ENCODE assay signal across 15 mouse cellular contexts in the genomic region with DNA sequence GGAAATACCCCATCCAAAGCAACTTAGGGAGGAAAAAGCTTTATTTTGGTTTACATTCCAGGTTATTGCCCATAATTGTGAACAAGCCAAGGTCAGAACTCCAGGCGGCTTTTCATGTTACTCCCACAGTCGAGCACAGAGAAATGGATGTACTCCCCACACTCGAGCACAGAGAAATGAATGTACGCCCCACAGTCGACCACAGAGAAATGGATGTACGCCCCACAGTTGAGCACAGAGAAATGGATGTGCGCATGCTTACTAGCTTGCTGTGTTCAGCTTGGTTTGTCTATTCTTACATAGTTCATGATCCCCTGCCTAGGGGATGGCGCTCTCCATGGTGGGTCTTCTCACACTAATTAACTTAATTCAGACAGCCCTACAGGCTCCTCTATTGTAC.
"Had no signal": no experiment of that assay in that cellular context is flagged by ENCODE, and none has a peak within 500 bp of the region (broad histone marks: within the 10 kb centered on the region; RNA-seq: fewer than 3 reads in every experiment).

No protein-coding gene starts in this region.

- H3K4me3 ChIP-seq: layer of hippocampus, adult 2 months; limb, embryonic 10.5 days; limb, embryonic 13.5 days; liver, embryonic 12.5 days; liver, embryonic 15.5 days; midbrain, embryonic 13.5 days had no signal

- H3K4me2 ChIP-seq: limb, embryonic 13.5 days; liver, embryonic 12.5 days; liver, embryonic 15.5 days; midbrain, embryonic 13.5 days had no signal

- H3K27me3 ChIP-seq: limb, embryonic 13.5 days; liver, embryonic 12.5 days; liver, embryonic 15.5 days; midbrain, embryonic 13.5 days had no signal

- DNase-seq: kidney, postnatal 25 days; layer of hippocampus, adult 9-11 months; liver; lung, adult 18-20 months; thymus, adult 18-20 months; thymus, postnatal 36 days had no signal

- H3K9ac ChIP-seq: limb, embryonic 13.5 days; liver, embryonic 12.5 days; liver, embryonic 15.5 days; midbrain, embryonic 13.5 days had no signal

- H3K36me3 ChIP-seq: limb, embryonic 10.5 days; limb, embryonic 13.5 days; liver, embryonic 12.5 days; liver, embryonic 15.5 days; midbrain, embryonic 13.5 days had no signal

- H3K4me1 ChIP-seq: limb, embryonic 10.5 days; liver, embryonic 12.5 days; liver, embryonic 15.5 days had no signal

- ATAC-seq: liver, embryonic 12.5 days; midbrain, embryonic 13.5 days; midbrain, embryonic 16.5 days had no signal

- H3K27ac ChIP-seq: kidney, postnatal 0 days; layer of hippocampus, adult 2 months; limb, embryonic 10.5 days; limb, embryonic 13.5 days; liver, embryonic 12.5 days; liver, embryonic 15.5 days; macrophage; midbrain, embryonic 13.5 days had no signal

- H3K9me3 ChIP-seq: limb, embryonic 10.5 days; limb, embryonic 13.5 days; liver, embryonic 12.5 days; liver, embryonic 15.5 days; midbrain, embryonic 13.5 days had no signal
